Mouse (Mus musculus): Measurements from ENCODE around the gene Srgap3. TPM values are rescaled to one million over a fixed set of nuclear protein-coding genes. Genes with fewer than 3 reads are reported as not detected.

Srgap3 gene
- polyA plus RNA-seq, 1 experiment from 2014 or later = 11.0 TPM

DNA sequence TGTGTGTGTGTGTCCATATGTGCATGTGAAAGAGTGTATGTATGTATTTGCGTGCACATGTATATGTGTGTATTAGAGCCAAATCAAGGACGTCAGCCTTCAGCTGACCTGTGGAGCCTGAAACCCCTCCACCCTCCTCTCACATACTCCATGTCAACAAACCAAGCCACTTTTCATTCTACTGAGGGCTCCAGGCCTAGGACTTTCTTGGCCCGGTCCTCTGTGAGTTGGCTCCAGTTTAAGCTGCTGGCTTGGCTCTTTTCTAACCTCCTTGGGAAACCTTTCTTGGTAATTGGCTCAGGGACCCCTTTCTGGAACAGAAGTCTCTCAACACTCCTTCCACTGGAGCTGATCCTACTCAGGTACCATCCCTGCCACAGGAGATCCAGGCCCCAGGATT, 210.6 kb downstream of the Srgap3 start:
- Histone ChIP-seq H3K9me3 (replicated peaks; ENCODE audit: control insufficient read depth, low read length) (no peaks in the 10 kb centered on the region), H3K27ac (replicated peaks; ENCODE audit: low read depth, low read length) (no peak overlapping the region), H3K9ac (replicated peaks; ENCODE audit: low read length) (no peak overlapping the region), H3K36me3 (replicated peaks; ENCODE audit: control insufficient read depth, insufficient read depth, low read depth, low read length) (no peaks in the 10 kb centered on the region; the same call in 1 of the 2 replicates), H3K27me3 (ENCODE audit: control insufficient read depth, insufficient read depth, low read length) (no peaks in the 10 kb centered on the region), H3K4me2 (ENCODE audit: low read depth, low read length) (no peak overlapping the region), H3K4me3 (ENCODE audit: low read depth, low read length) (no peak overlapping the region), H3K4me1 (ENCODE audit: control insufficient read depth, insufficient read depth, low read length) (no peaks in the 10 kb centered on the region)
- DNase-seq (ENCODE audit: low spot score) (no peak), ATAC-seq (replicated peaks; ENCODE audit: insufficient number of reproducible peaks, low FRiP score, low TSS enrichment, low read depth) (no peak)
- 93% methylated on average over 3 of the region's 3 CpGs for WGBS

DNA sequence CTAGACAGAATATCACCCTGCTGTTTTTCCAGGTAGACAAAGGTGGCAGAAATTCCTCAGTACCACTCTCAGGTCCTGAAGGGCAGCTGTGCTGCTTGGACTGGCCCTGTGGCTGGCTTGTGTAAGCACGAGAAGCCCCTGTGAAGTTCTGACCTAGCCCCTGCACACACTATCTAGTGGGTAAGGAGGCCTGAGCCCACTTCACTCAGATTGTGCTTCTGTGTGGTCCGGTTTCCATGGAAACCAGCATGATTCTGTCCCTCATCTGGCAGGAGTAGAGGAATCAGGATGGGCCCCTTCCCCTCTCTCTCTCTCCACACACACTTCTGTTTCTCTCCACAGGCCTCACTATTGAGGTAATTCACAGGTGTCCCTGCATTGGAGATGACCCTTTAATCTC, 212.0 kb downstream of the Srgap3 start:
- Histone ChIP-seq H3K27me3 (ENCODE audit: control insufficient read depth, insufficient read depth, low read length) (no peaks in the 10 kb centered on the region), H3K4me2 (ENCODE audit: low read depth, low read length) (no peak overlapping the region), H3K36me3 (replicated peaks; ENCODE audit: control insufficient read depth, insufficient read depth, low read depth, low read length) (no peaks in the 10 kb centered on the region; the same call in 1 of the 2 replicates), H3K9ac (replicated peaks; ENCODE audit: low read length) (no peak overlapping the region), H3K4me1 (ENCODE audit: control insufficient read depth, insufficient read depth, low read length) (no peaks in the 10 kb centered on the region), H3K9me3 (replicated peaks; ENCODE audit: control insufficient read depth, low read length) (no peaks in the 10 kb centered on the region), H3K27ac (replicated peaks; ENCODE audit: low read depth, low read length) (no peak overlapping the region), H3K4me3 (ENCODE audit: low read depth, low read length) (no peak overlapping the region)
- DNase-seq (ENCODE audit: low spot score) (peak; percentile 32), ATAC-seq (replicated peaks; ENCODE audit: insufficient number of reproducible peaks, low FRiP score, low TSS enrichment, low read depth) (no peak)
- 79% methylated on average over 2 of the region's 2 CpGs for WGBS

DNA sequence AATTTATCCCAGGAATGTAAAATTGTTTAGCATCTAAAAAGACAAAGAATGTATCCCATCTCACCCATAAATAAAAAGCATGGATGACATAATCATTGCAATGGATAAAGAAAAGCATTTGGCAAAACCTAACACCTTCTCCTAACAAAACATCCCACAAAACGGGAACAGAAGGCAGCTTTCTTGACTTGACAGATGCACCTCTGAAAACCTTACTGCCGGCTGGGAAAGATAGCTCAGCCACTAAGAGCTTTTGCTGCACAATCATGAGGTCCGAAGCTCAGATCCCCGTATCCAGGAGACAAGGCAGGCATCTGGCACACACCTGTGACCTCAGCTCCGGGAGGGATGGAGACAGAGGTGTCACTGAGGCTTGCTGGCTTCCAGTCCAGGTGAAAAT, 213.1 kb downstream of the Srgap3 start:
- H3K4me3 ChIP-seq (ENCODE audit: low read depth, low read length) = no peak overlapping the region
- no peaks in the 10 kb centered on the region for H3K4me1 ChIP-seq (ENCODE audit: control insufficient read depth, insufficient read depth, low read length)
- DNase-seq (ENCODE audit: low spot score) (no peak), ATAC-seq (replicated peaks; ENCODE audit: insufficient number of reproducible peaks, low FRiP score, low TSS enrichment, low read depth) (no peak)
- H3K9me3 ChIP-seq (replicated peaks; ENCODE audit: control insufficient read depth, low read length) = no peaks in the 10 kb centered on the region
- H3K36me3 ChIP-seq (replicated peaks; ENCODE audit: control insufficient read depth, insufficient read depth, low read depth, low read length) = no peaks in the 10 kb centered on the region; the same call in 1 of the 2 replicates
- WGBS = 74% methylated on average over 5 of the region's 5 CpGs
- no peak overlapping the region for H3K27ac ChIP-seq (replicated peaks; ENCODE audit: low read depth, low read length)
- H3K9ac ChIP-seq (replicated peaks; ENCODE audit: low read length) = no peak overlapping the region
- H3K4me2 ChIP-seq (ENCODE audit: low read depth, low read length) = no peak overlapping the region
- H3K27me3 ChIP-seq (ENCODE audit: control insufficient read depth, insufficient read depth, low read length) = no peaks in the 10 kb centered on the region

DNA sequence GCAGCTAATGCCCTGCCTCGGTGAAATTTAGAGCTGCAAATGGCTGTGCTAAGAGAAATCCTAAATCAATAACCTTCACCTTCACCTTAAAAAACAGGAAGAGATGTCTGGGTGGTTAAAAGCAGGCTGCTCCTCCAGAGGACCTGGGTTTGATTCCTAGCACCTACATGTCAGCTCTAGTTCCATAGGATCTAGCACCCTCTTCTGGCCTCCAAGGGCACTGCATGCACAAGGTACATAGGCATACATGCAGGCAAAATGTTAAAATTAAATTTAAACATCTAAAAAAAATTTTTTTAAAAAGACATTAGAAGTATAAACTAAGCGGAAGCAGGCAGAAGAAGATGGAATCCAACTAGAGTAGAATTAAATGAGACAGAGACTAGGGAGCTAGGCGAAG, 214.6 kb downstream of the Srgap3 start:
- H3K4me3 ChIP-seq (ENCODE audit: low read depth, low read length) = no peak overlapping the region
- no peaks in the 10 kb centered on the region; the same call in 1 of the 2 replicates for H3K36me3 ChIP-seq (replicated peaks; ENCODE audit: control insufficient read depth, insufficient read depth, low read depth, low read length)
- no peak overlapping the region for H3K4me2 ChIP-seq (ENCODE audit: low read depth, low read length)
- H3K9ac ChIP-seq (replicated peaks; ENCODE audit: low read length) = no peak overlapping the region
- no peaks in the 10 kb centered on the region for H3K27me3 ChIP-seq (ENCODE audit: control insufficient read depth, insufficient read depth, low read length)
- ATAC-seq (replicated peaks; ENCODE audit: insufficient number of reproducible peaks, low FRiP score, low TSS enrichment, low read depth) (no peak), DNase-seq (ENCODE audit: low spot score) (no peak)
- no peaks in the 10 kb centered on the region for H3K4me1 ChIP-seq (ENCODE audit: control insufficient read depth, insufficient read depth, low read length)
- no peaks in the 10 kb centered on the region for H3K9me3 ChIP-seq (replicated peaks; ENCODE audit: control insufficient read depth, low read length)
- no peak overlapping the region for H3K27ac ChIP-seq (replicated peaks; ENCODE audit: low read depth, low read length)
- WGBS = 96% methylated on average over 3 of the region's 3 CpGs

DNA sequence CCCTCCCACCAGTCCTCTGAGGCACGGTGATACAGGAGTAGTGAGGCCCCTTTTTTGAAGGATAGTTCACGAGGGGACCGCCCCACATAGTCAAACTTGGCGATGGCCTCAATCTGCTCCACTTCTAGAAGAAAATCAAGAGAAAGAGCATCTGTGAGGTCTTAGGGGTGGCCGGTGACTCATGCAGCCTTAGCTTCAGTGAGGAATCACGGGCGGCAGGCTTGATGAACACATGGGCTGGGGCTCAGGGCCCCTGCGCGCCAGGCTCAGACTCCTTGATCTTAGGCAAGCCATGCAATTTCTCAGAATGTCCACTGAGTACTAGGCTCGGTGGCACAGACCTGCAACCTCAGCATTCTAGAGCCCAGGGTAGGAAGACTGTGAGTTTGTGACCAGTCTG, 215.7 kb downstream of the Srgap3 start:
- Histone ChIP-seq H3K4me3 (ENCODE audit: low read depth, low read length) (no peak overlapping the region), H3K9me3 (replicated peaks; ENCODE audit: control insufficient read depth, low read length) (no peaks in the 10 kb centered on the region), H3K27ac (replicated peaks; ENCODE audit: low read depth, low read length) (no peak overlapping the region), H3K4me1 (ENCODE audit: control insufficient read depth, insufficient read depth, low read length) (no peaks in the 10 kb centered on the region), H3K27me3 (ENCODE audit: control insufficient read depth, insufficient read depth, low read length) (no peaks in the 10 kb centered on the region), H3K9ac (replicated peaks; ENCODE audit: low read length) (no peak overlapping the region), H3K4me2 (ENCODE audit: low read depth, low read length) (no peak overlapping the region), H3K36me3 (replicated peaks; ENCODE audit: control insufficient read depth, insufficient read depth, low read depth, low read length) (no peaks in the 10 kb centered on the region; the same call in 1 of the 2 replicates)
- 97% methylated on average over 10 of the region's 10 CpGs for WGBS
- no peak for ATAC-seq (replicated peaks; ENCODE audit: insufficient number of reproducible peaks, low FRiP score, low TSS enrichment, low read depth)
- DNase-seq (ENCODE audit: low spot score) = no peak

DNA sequence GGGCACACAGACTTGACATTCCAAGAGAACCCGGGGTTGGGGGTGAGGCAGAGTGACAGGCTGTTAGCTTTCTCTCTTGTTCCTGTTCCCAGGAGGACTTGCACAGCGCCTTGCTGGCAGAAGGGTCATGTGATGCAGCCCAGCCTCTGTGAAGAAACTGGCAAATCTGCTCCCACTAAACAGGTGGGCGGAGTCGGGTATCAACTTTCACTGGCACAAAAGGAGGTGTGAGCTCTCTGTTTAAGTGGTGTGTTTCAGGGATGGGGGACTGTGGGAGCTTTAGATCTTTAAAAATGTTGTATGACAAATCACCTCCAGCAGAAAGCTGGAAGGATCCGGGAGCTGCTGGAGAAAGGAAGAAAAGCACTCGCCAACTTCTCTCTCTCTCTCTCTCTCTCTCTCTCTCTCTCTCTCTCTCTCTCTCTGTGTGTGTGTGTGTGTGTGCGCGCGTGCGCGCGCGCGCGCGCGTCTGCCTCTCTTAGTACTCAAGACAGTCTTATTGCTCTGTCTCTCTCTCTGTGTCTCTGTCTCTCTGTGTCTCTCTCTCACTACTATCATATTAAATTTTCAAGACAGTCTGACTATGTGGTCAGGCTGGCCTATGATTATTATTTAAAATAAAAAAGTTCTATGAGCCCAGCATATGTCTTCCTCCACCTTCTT, 218.2 kb downstream of the Srgap3 start:
- H3K4me1 ChIP-seq (ENCODE audit: control insufficient read depth, insufficient read depth, low read length) = no peaks in the 10 kb centered on the region
- ATAC-seq (replicated peaks; ENCODE audit: insufficient number of reproducible peaks, low FRiP score, low TSS enrichment, low read depth) (peak; percentile 86), DNase-seq (ENCODE audit: low spot score) (peak; percentile 92)
- H3K27me3 ChIP-seq (ENCODE audit: control insufficient read depth, insufficient read depth, low read length) = no peaks in the 10 kb centered on the region
- peak overlapping the region; percentile 56; the same call in 1 of the 2 replicates for H3K27ac ChIP-seq (replicated peaks; ENCODE audit: low read depth, low read length)
- no peaks in the 10 kb centered on the region for H3K36me3 ChIP-seq (replicated peaks; ENCODE audit: control insufficient read depth, insufficient read depth, low read depth, low read length)
- peak overlapping the region; percentile 18; the same call in 1 of the 2 replicates for H3K4me3 ChIP-seq (ENCODE audit: low read depth, low read length)
- H3K4me2 ChIP-seq (ENCODE audit: low read depth, low read length) = peak overlapping the region; percentile 22
- 4% methylated on average over 15 of the region's 17 CpGs for WGBS
- peak overlapping the region; percentile 34; the same call in 1 of the 2 replicates for H3K9ac ChIP-seq (replicated peaks; ENCODE audit: low read length)
- no peaks in the 10 kb centered on the region for H3K9me3 ChIP-seq (replicated peaks; ENCODE audit: control insufficient read depth, low read length)

DNA sequence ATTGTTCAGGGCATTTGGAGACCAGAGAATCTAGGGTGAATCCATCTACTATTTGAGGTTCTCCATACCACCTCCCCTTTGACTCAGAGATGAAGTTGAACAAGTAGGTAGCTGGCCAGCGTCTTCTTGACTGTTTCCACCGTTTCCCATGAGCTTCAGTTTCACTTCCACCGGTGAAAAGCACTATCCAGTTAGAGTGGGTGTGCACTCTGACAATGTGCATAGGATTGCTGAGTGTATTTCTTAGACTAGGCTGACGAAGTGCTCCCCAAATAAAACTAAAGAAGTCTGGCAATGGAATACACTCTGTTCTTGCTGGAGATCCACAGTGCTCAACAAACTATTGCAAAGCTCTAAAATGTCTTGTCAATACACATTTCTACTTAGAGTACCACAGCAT, 221.6 kb downstream of the Srgap3 start:
- ATAC-seq (replicated peaks; ENCODE audit: insufficient number of reproducible peaks, low FRiP score, low TSS enrichment, low read depth) = no peak
- H3K4me1 ChIP-seq (ENCODE audit: control insufficient read depth, insufficient read depth, low read length) = no peaks in the 10 kb centered on the region
- no peaks in the 10 kb centered on the region for H3K27me3 ChIP-seq (ENCODE audit: control insufficient read depth, insufficient read depth, low read length)
- H3K4me3 ChIP-seq (ENCODE audit: low read depth, low read length) = no peak overlapping the region
- H3K9me3 ChIP-seq (replicated peaks; ENCODE audit: control insufficient read depth, low read length) = no peaks in the 10 kb centered on the region
- H3K4me2 ChIP-seq (ENCODE audit: low read depth, low read length) = no peak overlapping the region
- 90% methylated on average over 4 of the region's 4 CpGs for WGBS
- DNase-seq (ENCODE audit: low spot score) = no peak
- H3K9ac ChIP-seq (replicated peaks; ENCODE audit: low read length) = no peak overlapping the region
- no peaks in the 10 kb centered on the region for H3K36me3 ChIP-seq (replicated peaks; ENCODE audit: control insufficient read depth, insufficient read depth, low read depth, low read length)
- no peak overlapping the region for H3K27ac ChIP-seq (replicated peaks; ENCODE audit: low read depth, low read length)

DNA sequence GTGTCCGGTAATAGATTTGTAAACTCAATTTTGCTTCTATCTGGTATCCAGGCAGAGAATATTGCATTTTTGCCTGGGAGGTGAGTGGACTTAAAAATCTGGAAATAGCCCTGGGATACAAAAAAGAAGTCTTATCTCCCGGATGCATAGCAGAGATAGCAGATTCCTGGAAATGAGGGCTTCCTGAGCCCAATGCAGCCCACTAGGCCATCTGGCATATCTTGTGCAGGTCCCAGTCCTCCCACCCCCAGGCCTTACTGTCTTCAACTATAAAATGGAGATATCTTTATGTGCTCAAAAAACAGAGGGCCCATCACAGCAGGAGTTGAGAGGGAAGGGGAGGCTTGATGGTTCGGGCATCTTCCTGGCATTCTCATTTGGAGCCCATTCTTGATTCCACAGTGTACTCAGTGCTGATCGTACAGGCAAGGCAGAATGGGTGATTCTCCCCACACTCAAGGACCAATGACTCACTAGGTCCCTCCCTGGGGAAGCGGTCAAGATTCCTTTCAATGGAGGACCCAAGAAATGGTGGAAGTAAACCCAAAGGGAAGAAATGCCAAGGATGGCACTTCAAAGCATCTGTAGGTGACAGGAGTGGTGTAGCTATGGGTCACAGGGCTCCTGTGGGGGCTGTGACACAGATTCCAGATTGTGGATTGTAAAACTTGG, 226.5 kb downstream of the Srgap3 start:
- Histone ChIP-seq H3K9me3 (replicated peaks; ENCODE audit: control insufficient read depth, low read length) (no peaks in the 10 kb centered on the region), H3K27me3 (ENCODE audit: control insufficient read depth, insufficient read depth, low read length) (no peaks in the 10 kb centered on the region), H3K9ac (replicated peaks; ENCODE audit: low read length) (no peak overlapping the region), H3K4me3 (ENCODE audit: low read depth, low read length) (no peak overlapping the region), H3K4me2 (ENCODE audit: low read depth, low read length) (no peak overlapping the region), H3K27ac (replicated peaks; ENCODE audit: low read depth, low read length) (no peak overlapping the region), H3K4me1 (ENCODE audit: control insufficient read depth, insufficient read depth, low read length) (no peaks in the 10 kb centered on the region), H3K36me3 (replicated peaks; ENCODE audit: control insufficient read depth, insufficient read depth, low read depth, low read length) (no peaks in the 10 kb centered on the region)
- DNase-seq (ENCODE audit: low spot score) = no peak
- ATAC-seq (replicated peaks; ENCODE audit: insufficient number of reproducible peaks, low FRiP score, low TSS enrichment, low read depth) = no peak
- 83% methylated on average over 5 of the region's 5 CpGs for WGBS
